Mouse (Mus musculus) gastrocnemius, postnatal 14 days (tissue): ENCODE measurements around the gene Irf2. TPM values are rescaled to one million over a fixed set of nuclear protein-coding genes. Genes with fewer than 3 reads are reported as not detected.

Experiments used
- DNase-seq: peaks from one replicate; pipeline ENCODE4 v3.0.0; 2021; ENCODE audit warnings: mixed read lengths
- intact Hi-C: fragments of 180-260 bp; cut with DNase I; formaldehyde crosslinking; loops from one replicate; pipeline ENCODE4 v1.15.1; 2025; ENCODE audit warnings: low total_unique reads
- total RNA-seq, 2 experiments: library from RNA; stranded (reverse); gene quantifications; 2 replicates each; pipeline ENCODE4 v1.2.3; 2021

Gene Irf2
- total RNA-seq, 2 experiments from 2014 or later, result 25.4 to 26.2 TPM

DNA sequence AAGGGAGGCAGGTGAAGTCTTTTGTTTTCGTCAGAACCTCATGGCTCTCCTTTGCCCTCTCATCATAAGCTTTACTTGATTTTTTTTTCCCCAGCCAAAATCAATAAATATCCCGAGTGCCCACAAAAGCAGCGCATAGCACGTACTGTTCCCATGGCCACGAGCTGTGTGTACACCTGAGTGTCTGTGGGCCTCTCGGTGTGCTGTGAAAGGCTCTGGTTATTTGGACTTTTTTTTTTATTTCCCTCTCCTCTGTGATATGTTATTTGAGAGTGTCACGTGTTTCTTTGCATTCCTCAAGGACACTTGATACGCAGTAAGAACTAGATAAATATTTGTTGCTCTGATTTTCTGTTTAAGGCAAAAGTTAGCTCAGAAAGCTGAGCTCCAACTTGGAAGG is 11.0 kb downstream of the Irf2 start:
- DNase-seq, result no peak
- intact Hi-C loops, result no loop called here

GRCm38 (mm10) chr8:46751151-46751550 is 11.6 kb downstream of the Irf2 start:
- intact Hi-C loops, result no loop called here
- DNase-seq, result no peak

DNA sequence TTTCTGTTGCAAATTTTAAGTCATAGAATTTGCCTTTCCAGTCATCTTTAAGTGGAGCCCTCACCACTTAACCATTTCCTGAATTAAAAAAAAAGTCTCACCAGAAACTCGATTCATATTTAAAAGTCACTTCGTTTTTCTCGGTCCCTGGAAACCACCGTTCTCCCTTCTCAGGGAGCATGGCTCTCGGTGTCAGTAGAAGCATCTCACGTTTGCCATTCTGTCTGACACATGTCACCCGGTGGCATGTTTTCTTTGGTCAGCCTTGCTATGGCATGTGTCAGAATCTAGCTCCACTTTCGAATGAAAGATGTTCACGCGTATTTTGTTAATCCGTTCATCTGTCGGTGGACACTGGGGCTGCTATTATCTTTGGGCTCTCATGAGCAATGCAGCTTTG is 13.5 kb downstream of the Irf2 start:
- DNase-seq, result no peak
- intact Hi-C loops, result no loop called here

- no peak for DNase-seq
- intact Hi-C loops, result no loop called here
Observed at GRCm38 (mm10) chr8:46754355-46754754, 14.8 kb downstream of the Irf2 start.

- DNase-seq, result no peak
- intact Hi-C loops, result no loop called here
Observed at GRCm38 (mm10) chr8:46755731-46756333, 16.3 kb downstream of the Irf2 start.

DNA sequence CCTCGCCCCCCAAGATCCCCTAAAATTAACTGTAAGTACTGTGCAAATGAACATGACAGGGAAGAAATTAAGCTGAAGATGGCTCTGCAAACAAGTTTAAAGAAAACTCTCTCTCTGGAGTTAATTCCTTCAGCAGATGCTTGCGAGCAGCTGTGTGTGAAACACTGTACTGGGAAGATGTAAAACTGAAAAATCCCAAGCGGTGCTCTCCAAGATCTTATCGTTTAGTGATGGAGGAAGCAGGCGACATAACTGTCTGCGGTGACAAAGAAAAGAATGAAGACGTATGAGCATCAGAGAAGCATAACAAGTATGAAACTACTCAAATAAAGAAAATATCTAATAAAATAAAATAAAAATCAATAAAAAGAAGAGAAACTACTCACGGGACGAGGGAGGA is 18.1 kb downstream of the Irf2 start:
- DNase-seq, result no peak
- intact Hi-C loops, result no loop called here

GRCm38 (mm10) chr8:46758131-46758530 is 18.6 kb downstream of the Irf2 start:
- intact Hi-C loops, result no loop called here
- no peak for DNase-seq

DNA sequence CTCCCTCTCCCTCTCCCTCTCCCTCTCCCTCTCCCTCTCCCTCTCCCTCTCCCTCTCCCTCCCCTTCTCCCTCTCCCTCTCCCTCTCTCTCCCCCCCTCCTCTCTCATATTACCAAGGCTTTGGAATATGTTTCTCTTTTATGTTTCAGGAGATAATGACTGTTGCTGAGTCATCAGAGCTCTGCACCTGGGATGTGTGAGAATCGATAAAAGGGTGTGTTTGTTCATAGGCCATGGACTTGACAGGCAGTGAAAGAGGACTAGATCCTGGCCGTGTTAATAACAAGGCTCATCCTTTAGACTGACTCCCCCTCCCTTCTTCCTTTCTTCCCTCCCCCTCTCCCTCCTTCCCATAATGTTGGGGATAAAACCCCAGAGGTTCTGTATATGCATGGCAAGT is 19.1 kb downstream of the Irf2 start:
- intact Hi-C loops, result no loop called here
- no peak for DNase-seq

DNA sequence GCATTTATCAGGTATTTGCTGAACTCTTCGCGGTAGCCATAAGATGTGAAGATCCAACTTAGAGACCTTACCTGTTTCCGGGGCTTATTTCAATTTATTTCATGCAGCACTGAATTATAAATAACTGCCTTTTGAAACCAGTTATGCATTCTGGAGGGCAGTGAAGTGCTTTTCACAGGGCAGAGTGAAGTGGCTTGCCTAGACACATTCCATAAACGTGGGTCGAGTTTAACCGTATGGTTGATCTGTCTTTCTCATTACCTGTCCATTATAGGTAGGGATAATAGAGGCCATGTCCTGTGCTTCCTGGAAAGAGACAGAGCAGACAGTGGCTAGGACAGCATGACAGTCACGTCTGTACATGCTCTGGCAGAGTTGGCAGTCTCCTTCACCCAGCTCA is 20.0 kb downstream of the Irf2 start:
- intact Hi-C loops, result no loop called here

DNA sequence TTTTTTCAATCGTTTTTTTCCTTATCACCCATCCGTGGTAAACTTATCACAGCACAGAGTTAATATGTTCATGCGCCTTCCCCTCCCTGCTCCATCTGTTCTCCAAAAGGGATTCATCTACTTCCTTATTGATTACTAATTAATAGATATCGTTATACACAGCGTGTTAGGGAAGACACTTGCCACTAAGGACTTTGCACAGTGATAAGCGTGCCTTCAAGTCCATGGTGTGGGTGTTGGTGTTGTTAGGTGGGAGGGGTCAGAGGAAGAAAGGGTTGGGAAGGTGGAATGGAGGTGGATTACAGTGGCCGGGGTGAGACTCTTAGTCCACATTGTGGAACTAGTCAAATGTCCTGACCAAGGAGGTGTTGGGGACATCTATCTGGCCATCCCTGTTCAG is 21.2 kb downstream of the Irf2 start:
- intact Hi-C loops, result no loop called here
- DNase-seq, result no peak

More for the DNA sequence above, 20.0 kb downstream of the Irf2 start:
- DNase-seq, result no peak

DNA sequence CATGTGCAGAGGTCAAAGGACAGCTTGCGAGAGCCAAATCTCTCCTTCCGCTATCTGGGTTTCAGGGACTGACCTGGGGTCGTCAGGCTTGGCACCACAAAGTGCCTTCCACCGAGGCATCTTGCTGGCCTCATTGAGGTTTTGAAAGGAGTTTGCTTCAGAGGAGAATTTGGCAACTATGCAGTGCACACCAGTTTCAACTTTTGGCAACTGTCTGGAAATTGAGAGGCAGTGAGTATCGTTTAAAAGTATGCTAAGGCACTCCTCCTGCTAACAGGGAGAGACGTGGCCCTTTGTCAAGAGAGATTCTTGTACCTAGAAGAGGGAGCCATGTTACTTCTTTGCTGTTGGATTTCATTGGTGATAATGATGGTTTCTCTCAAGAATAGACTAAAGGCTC is 21.9 kb downstream of the Irf2 start:
- no peak for DNase-seq

DNA sequence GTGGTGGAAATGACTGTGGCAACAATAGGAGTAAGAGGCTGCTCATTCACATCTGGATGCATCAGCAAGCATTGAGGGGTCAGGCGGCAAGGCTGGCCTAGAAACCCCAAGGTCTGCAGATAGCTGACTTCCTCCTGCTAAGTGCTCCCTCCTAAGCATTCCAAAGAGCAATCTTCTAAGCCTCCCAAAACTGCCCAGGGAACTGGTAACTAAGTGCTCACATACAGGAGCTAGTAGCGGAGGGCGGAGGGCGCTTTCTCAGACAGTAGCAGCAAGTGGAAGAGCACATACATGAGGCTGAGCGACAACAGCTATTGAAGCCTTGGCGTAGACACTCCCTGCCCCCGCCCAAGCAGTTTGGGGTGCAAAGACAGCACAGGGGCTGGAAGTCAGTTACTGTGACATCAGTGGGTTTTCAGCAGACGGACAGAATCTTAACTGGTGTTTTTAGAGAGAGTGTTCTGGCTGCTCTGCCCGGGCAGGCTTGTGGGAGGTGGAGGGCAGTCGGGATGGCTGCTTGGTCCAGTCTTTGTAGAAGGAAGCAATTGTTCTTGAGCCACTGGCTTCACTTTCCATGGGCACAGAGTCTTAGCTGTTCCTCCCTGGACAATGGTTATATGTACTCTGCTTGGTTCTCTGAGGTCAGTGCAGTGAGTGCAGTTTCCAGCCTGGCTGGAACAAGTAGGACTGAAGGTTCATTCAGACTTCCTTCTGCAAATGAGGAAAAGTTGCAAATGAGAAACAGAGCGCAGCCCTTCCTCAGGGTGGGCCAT is 30.1 kb downstream of the Irf2 start:
- DNase-seq, result no peak
- intact Hi-C loops, result no loop called here

More for the DNA sequence above, 21.9 kb downstream of the Irf2 start:
- intact Hi-C loops, result no loop called here

DNA sequence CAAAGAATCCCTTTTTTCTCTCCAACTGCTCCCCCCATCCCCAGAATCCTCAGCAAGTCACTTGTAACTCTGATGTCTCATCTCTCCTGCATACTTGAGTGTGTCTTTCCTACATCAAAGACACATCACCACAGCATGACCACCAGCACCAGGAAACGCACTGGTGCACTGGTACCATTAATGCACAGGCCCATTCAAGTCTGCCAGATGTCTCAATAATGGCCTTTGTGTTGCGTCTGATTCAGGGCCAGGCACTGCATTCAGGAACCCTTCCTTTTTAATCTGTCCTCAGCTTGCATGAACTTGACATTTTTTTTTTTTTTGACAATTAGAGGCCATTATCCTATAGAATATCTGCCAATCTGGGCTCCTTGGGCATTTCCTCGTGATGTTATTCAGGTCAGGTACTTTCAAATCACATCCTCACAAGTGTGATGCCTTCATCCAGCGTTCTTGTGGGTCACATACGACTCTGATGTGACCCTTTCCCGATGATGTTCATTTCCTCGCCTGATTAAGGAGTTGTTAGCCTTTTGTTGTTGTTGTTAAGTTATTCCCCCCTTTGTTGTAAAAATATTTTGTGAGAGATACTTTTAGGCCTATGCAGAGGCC is 31.5 kb downstream of the Irf2 start:
- no peak for DNase-seq
- intact Hi-C loops, result no loop called here

DNA sequence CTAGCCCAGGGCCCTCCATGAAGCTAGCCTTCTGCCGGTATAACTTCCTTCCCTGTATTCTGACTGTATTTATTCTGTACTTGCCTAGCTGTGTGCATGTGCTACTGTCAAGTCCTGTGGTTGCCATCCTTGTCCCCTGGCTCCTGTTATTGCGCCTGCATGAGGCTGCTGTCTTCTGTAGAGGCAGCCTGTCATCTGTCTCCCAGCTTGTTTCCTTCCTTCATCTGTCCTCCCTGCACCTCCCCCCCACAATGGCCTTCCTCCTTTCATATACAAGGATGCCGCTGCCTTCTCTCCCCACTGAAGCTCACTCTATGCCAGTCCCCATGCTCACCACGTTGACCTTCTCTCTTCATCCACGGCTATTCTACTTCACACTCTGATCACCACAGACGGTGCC is 33.3 kb downstream of the Irf2 start:
- DNase-seq, result no peak
- intact Hi-C loops, result no loop called here

DNA sequence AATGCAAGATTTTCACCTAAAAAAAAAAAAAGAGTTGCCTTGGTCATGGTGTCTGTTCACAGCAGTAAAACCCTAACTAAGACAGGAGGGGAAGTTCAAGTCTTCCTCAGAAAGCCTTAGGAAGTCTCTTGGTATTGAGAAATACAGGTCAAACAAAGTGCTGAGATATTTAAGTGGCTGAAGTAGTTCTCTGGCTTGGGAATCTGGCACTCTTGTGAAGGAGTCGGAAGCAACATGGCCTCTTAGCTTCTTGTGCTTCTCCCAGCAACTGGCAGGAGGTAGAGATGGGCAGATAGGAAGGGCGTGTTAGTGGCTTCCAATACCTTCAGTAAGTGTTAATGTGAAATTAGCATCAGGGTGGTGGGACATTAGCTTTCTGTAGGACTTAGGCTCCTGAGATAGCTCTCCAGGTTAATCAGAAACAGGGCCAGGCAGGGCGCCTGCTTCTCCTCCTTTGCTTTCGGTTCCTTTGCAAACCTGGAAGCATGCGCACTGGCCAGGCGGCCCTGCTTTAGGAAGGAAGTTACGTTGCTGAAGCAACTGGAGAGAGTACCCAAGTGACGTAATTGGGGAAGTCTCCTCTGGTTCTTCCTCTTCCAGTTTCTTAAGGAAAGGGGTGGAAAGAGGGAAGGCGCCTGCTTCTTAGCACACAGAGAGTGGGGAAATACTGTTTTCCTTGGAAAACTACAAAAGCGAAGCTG is 38.4 kb downstream of the Irf2 start:
- DNase-seq, result peak; percentile 35
- intact Hi-C loops, result no loop called here

GRCm38 (mm10) chr8:46781067-46781657 is 41.6 kb downstream of the Irf2 start:
- no peak for DNase-seq
- intact Hi-C loops, result no loop called here

DNA sequence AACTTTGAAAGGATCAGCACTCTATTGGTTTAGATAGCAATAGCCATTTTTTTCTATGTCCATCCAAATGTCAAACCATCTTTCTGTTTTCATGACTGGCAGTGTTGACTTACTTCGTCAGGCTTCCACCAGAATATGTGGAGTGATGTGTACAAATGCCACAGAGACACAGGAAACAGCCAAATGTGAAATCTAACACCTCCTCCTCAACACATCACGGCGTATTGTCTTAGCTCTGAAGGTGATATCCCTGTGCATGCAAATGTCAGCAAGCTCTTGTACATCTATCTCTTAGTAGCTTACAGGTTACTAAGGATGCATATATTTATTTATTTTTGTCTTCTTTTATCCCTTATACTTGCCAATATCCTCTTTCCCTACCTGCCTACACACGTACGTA is 42.7 kb downstream of the Irf2 start:
- no peak for DNase-seq
- intact Hi-C loops, result no loop called here

DNA sequence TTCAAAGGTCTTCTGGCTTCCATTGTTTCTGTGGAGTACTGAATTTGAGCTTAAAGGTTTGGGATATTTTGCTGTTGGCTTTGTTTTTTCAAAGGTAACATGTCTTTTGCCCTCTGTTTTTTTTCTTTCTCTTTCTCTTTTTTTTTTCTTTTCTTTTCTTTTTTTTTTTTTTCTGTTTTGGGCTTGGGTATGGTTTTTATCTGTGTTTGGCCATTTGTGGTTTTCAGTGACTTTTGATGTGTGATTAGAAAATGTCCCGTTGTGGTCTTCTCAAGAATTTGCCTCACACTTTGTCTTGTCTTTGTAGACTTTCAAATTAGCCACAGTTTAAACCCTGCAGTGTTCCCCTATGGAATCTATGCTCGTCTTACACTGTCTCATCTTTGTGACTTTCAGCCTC is 45.5 kb downstream of the Irf2 start:
- intact Hi-C loops, result no loop called here

GRCm38 (mm10) chr8:46785926-46786325 is 46.4 kb downstream of the Irf2 start:
- intact Hi-C loops, result no loop called here
- no peak for DNase-seq

More for the DNA sequence above, 45.5 kb downstream of the Irf2 start:
- no peak for DNase-seq
